Comparison of ENCODE assay signal across 8 mouse cellular contexts in the genomic region with DNA sequence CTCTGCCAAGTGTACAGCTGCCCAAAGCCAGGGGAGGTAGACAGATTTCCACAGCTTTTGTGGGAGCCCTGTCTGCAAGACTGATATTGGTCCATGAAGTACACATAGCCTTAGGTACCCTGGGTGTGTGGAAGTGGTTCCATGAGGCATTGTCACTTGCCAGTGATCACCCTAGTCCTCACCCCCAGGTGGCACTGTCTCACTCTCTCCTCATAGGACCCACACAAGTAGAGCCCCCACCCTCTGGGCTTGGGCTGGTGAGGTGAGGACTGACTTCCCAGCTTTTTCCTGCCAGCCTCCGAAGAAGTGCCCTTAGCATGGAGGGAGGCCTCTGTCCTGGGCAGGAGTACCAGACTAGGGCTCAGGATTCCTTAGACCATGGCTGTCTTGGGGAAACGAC. TPM values are rescaled to one million over a fixed set of nuclear protein-coding genes. Genes with fewer than 3 reads are reported as not detected.
A peak's percentile ranks its signal among the peaks of the same experiment; 100 is the strongest.
DNase-seq lines count a peak whose midpoint lies in the region; ATAC-seq and TF ChIP-seq lines count a peak whose summit lies in the region.

No protein-coding gene starts in this region.

- no peaks in the 10 kb centered on the region for H3K9me3 ChIP-seq in intestine, postnatal 0 days (ENCODE audit: control insufficient read depth)
- H3K9me3 ChIP-seq in intestine, embryonic 16.5 days (ENCODE audit: control insufficient read depth, low read length) = no peaks in the 10 kb centered on the region
- no peaks in the 10 kb centered on the region for H3K9me3 ChIP-seq in MEL (replicated peaks; ENCODE audit: insufficient read depth, low read length)
- H3K9me3 ChIP-seq in hindbrain, embryonic 15.5 days = no peaks in the 10 kb centered on the region
- no peaks in the 10 kb centered on the region for H3K9me3 ChIP-seq in lung, embryonic 14.5 days (ENCODE audit: low read depth, low read length)
- H3K9me3 ChIP-seq in stomach, embryonic 16.5 days (replicated peaks; ENCODE audit: control insufficient read depth, low read length) = no peaks in the 10 kb centered on the region

- no peaks in the 10 kb centered on the region for H3K79me2 ChIP-seq in MEL (ENCODE audit: control insufficient read depth, insufficient read depth, low read length, poor library complexity)

- no peak; the same call in 1 of the 2 replicates for TF ChIP-seq RAD21 in MEL (IDR thresholded peaks at IDR 0.05; ENCODE audit: low read depth, low read length)

- no peak overlapping the region for H3K4me2 ChIP-seq in intestine, postnatal 0 days (replicated peaks; ENCODE audit: low read depth)
- no peak overlapping the region for H3K4me2 ChIP-seq in intestine, embryonic 16.5 days (ENCODE audit: low read depth, low read length)
- no peak overlapping the region for H3K4me2 ChIP-seq in hindbrain, embryonic 15.5 days
- no peak overlapping the region for H3K4me2 ChIP-seq in lung, embryonic 14.5 days
- no peak overlapping the region for H3K4me2 ChIP-seq in stomach, embryonic 16.5 days (ENCODE audit: low read depth, low read length)

- no peak overlapping the region for H3K27ac ChIP-seq in intestine, postnatal 0 days (ENCODE audit: low read depth, low read length)
- no peak overlapping the region; the same call in 1 of the 2 replicates for H3K27ac ChIP-seq in intestine, embryonic 16.5 days (ENCODE audit: low read length)
- H3K27ac ChIP-seq in MEL (ENCODE audit: control insufficient read depth, low read depth, low read length) = no peak overlapping the region
- no peak overlapping the region for H3K27ac ChIP-seq in cortical plate, adult 2 months (ENCODE audit: insufficient read depth, low read length)
- no peak overlapping the region for H3K27ac ChIP-seq in hindbrain, embryonic 15.5 days (replicated peaks)
- no peak overlapping the region for H3K27ac ChIP-seq in lung, embryonic 14.5 days (ENCODE audit: low read depth)
- H3K27ac ChIP-seq in stomach, embryonic 16.5 days (ENCODE audit: low read length) = peak overlapping the region; percentile 9; the same call in 1 of the 2 replicates

- no peak overlapping the region for H3K4me3 ChIP-seq in intestine, postnatal 0 days (ENCODE audit: low read depth, low read length)
- H3K4me3 ChIP-seq in intestine, embryonic 16.5 days (ENCODE audit: low read length) = no peak overlapping the region
- no peak overlapping the region for H3K4me3 ChIP-seq in MEL (ENCODE audit: control insufficient read depth in 1 of 2, insufficient read depth in 1 of 2, low read depth in 2 of 2, low read length in 2 of 2)
- no peak overlapping the region for H3K4me3 ChIP-seq in cortical plate, adult 2 months (ENCODE audit: insufficient read depth, low read length)
- H3K4me3 ChIP-seq in hindbrain, embryonic 15.5 days = no peak overlapping the region
- H3K4me3 ChIP-seq in lung, embryonic 14.5 days (ENCODE audit: low read depth, low read length) = no peak overlapping the region
- no peak overlapping the region for H3K4me3 ChIP-seq in stomach, embryonic 16.5 days (replicated peaks; ENCODE audit: low read length)

- 67% methylated on average over 2 of the region's 2 CpGs for WGBS in intestine, postnatal 0 days
- WGBS in intestine, embryonic 16.5 days = 44% methylated on average over 2 of the region's 2 CpGs
- 67% methylated on average over 2 of the region's 2 CpGs for WGBS in hindbrain, embryonic 15.5 days
- WGBS in lung, embryonic 14.5 days = 35% methylated on average over 2 of the region's 2 CpGs
- WGBS in stomach, embryonic 16.5 days = 71% methylated on average over 2 of the region's 2 CpGs

- no peak for TF ChIP-seq EP300 in MEL (IDR thresholded peaks at IDR 0.05; ENCODE audit: low read depth in 1 of 2, low read length in 2 of 2)

- H3K36me3 ChIP-seq in intestine, postnatal 0 days (ENCODE audit: control insufficient read depth, insufficient read depth) = no peaks in the 10 kb centered on the region
- H3K36me3 ChIP-seq in intestine, embryonic 16.5 days (ENCODE audit: control insufficient read depth, insufficient read depth, low read length) = no peaks in the 10 kb centered on the region
- H3K36me3 ChIP-seq in MEL (ENCODE audit: control insufficient read depth in 1 of 2, insufficient read depth in 2 of 2, low read length in 2 of 2) = no peaks in the 10 kb centered on the region
- H3K36me3 ChIP-seq in hindbrain, embryonic 15.5 days = no peaks in the 10 kb centered on the region
- H3K36me3 ChIP-seq in lung, embryonic 14.5 days (ENCODE audit: insufficient read depth) = no peaks in the 10 kb centered on the region
- no peaks in the 10 kb centered on the region for H3K36me3 ChIP-seq in stomach, embryonic 16.5 days (ENCODE audit: control insufficient read depth, insufficient read depth, low read length)

- peak; percentile 71 for TF ChIP-seq CTCF in intestine, postnatal 0 days (IDR thresholded peaks at IDR 0.05; ENCODE audit: low read depth)
- TF ChIP-seq CTCF in MEL (IDR thresholded peaks at IDR 0.05 in 2 of 3, conservative IDR thresholded peaks at IDR 0.05 in 1 of 3; ENCODE audit: control insufficient read depth in 1 of 3, insufficient read depth in 1 of 3, low read depth in 2 of 3, low read length in 3 of 3, poor library complexity in 1 of 3, severe bottlenecking in 1 of 3) = peak; percentile 13 to 44 (median 33); a peak in 4 of 6 replicates
- TF ChIP-seq CTCF in cortical plate, adult 2 months (IDR thresholded peaks at IDR 0.05; ENCODE audit: extremely low read depth, insufficient read depth, low read length) = peak; percentile 71
- peak; percentile 68 for TF ChIP-seq CTCF in lung, embryonic 14.5 days (IDR thresholded peaks at IDR 0.05; ENCODE audit: low read depth)

- no peaks in the 10 kb centered on the region for H3K4me1 ChIP-seq in intestine, postnatal 0 days (replicated peaks; ENCODE audit: control insufficient read depth, insufficient read depth, low read length)
- peaks cover 11% of the 10 kb centered on the region; the same call in 1 of the 2 replicates for H3K4me1 ChIP-seq in intestine, embryonic 16.5 days (ENCODE audit: control insufficient read depth, insufficient read depth, low read length)
- H3K4me1 ChIP-seq in MEL (ENCODE audit: control insufficient read depth in 1 of 2, insufficient read depth in 2 of 2, low read length in 2 of 2) = no peaks in the 10 kb centered on the region
- H3K4me1 ChIP-seq in cortical plate, adult 2 months (ENCODE audit: control insufficient read depth, insufficient read depth, low read length) = peaks cover 11% of the 10 kb centered on the region
- H3K4me1 ChIP-seq in hindbrain, embryonic 15.5 days (replicated peaks) = no peaks in the 10 kb centered on the region; the same call in 1 of the 2 replicates
- peaks cover 16% of the 10 kb centered on the region for H3K4me1 ChIP-seq in lung, embryonic 14.5 days (ENCODE audit: insufficient read depth)
- H3K4me1 ChIP-seq in stomach, embryonic 16.5 days (ENCODE audit: control insufficient read depth, insufficient read depth, low read length) = peaks cover 23% of the 10 kb centered on the region

- H3K27me3 ChIP-seq in intestine, postnatal 0 days (replicated peaks; ENCODE audit: control insufficient read depth, insufficient read depth, low read length) = no peaks in the 10 kb centered on the region
- no peaks in the 10 kb centered on the region for H3K27me3 ChIP-seq in intestine, embryonic 16.5 days (replicated peaks; ENCODE audit: control insufficient read depth, insufficient read depth, low read length)
- H3K27me3 ChIP-seq in MEL (ENCODE audit: control insufficient read depth in 1 of 2, insufficient read depth in 2 of 2, low read length in 2 of 2) = no peaks in the 10 kb centered on the region
- H3K27me3 ChIP-seq in hindbrain, embryonic 15.5 days = no peaks in the 10 kb centered on the region
- H3K27me3 ChIP-seq in lung, embryonic 14.5 days (ENCODE audit: insufficient read depth, low read length) = no peaks in the 10 kb centered on the region
- H3K27me3 ChIP-seq in stomach, embryonic 16.5 days (ENCODE audit: control insufficient read depth, insufficient read depth, low read length) = no peaks in the 10 kb centered on the region

- ATAC-seq in intestine, postnatal 0 days = no peak
- no peak for ATAC-seq in intestine, embryonic 16.5 days
- ATAC-seq in hindbrain, embryonic 15.5 days (ENCODE audit: low FRiP score, low read depth) = 0 out of 2 replicates have a peak, but pooled peaks have one; percentile 56
- peak; percentile 58; the same call in 1 of the 2 replicates for ATAC-seq in lung, embryonic 14.5 days (ENCODE audit: insufficient read depth)
- ATAC-seq in stomach, embryonic 16.5 days (ENCODE audit: insufficient read depth, low FRiP score) = peak; percentile 39; the same call in 1 of the 2 replicates

- peak; percentile 28 for DNase-seq in MEL (ENCODE audit: low read depth, low spot score)
- DNase-seq in lung, embryonic 14.5 days = peak; percentile 65
- DNase-seq in right cerebral cortex, postnatal 25 days = no peak

- no peak for TF ChIP-seq POLR2A in MEL (IDR thresholded peaks at IDR 0.05; ENCODE audit: control insufficient read depth in 1 of 2, insufficient read depth in 1 of 2, low read depth in 1 of 2, low read length in 2 of 2, poor library complexity in 1 of 2)
- TF ChIP-seq POLR2A in cortical plate, adult 2 months (IDR thresholded peaks at IDR 0.05; ENCODE audit: extremely low read depth, insufficient read depth, low read length) = no peak

- H3K9ac ChIP-seq in intestine, postnatal 0 days (ENCODE audit: low read depth, low read length) = no peak overlapping the region
- H3K9ac ChIP-seq in intestine, embryonic 16.5 days (ENCODE audit: low read depth, low read length) = no peak overlapping the region
- H3K9ac ChIP-seq in MEL (ENCODE audit: control insufficient read depth, low read depth, low read length, poor library complexity, severe bottlenecking) = no peak overlapping the region
- no peak overlapping the region for H3K9ac ChIP-seq in hindbrain, embryonic 15.5 days
- no peak overlapping the region for H3K9ac ChIP-seq in lung, embryonic 14.5 days
- H3K9ac ChIP-seq in stomach, embryonic 16.5 days (ENCODE audit: low read length) = peak overlapping the region; percentile 20; the same call in 1 of the 2 replicates

TF ChIP-seq in MEL, 35 proteins besides CTCF, POLR2A, EP300 and RAD21 (continues in another document):
- TF ChIP-seq GABPA (IDR thresholded peaks at IDR 0.05; ENCODE audit: low read depth, low read length) (no peak), SMC3 (IDR thresholded peaks at IDR 0.05; ENCODE audit: low read depth, low read length) (peak; percentile 55), USF1 (IDR thresholded peaks at IDR 0.05; ENCODE audit: low read depth, low read length) (no peak), MXI1 (IDR thresholded peaks at IDR 0.05; ENCODE audit: low read depth, low read length) (no peak)

RNA-seq across cellular contexts. Expression of a gene that starts 19.4 kb away (rescaled TPM):
- polyA plus RNA-seq in intestine, postnatal 0 days (2015; fragmentation: Nextera tagmentation; extraction: Ambion mirVana) = 4.6 TPM in 2 replicates
- polyA plus RNA-seq in intestine, embryonic 16.5 days (2015; fragmentation: Nextera tagmentation; extraction: Ambion mirVana) = 4.8 and 6.3 TPM in 2 replicates
- total RNA-seq in MEL (2012; rRNA removed) = 5.4 and 5.5 TPM in 2 replicates
- polyA plus RNA-seq in MEL (2012; ENCODE audit: insufficient read depth in 1 of 2, insufficient read length in 2 of 2, low read depth in 1 of 2, low replicate concordance in 2 of 2, missing spikeins in 1 of 2) = 10 to 100 TPM in 1 of 2 experiments, not detected in 1; 12.2 TPM
- polyA plus RNA-seq in cortical plate, adult 2 months (2012; rRNA removed) = 128 and 130 TPM in 2 replicates
- polyA plus RNA-seq in hindbrain, embryonic 15.5 days (2015; fragmentation: Nextera tagmentation; extraction: Ambion mirVana) = 13.3 and 15.0 TPM in 2 replicates
- 23.9 and 27.3 TPM in 2 replicates for polyA plus RNA-seq in lung, embryonic 14.5 days (2014; fragmentation: Nextera tagmentation; extraction: Ambion mirVana)
- 14.2 and 14.5 TPM in 2 replicates for polyA plus RNA-seq in stomach, embryonic 16.5 days (2015; fragmentation: Nextera tagmentation; extraction: Ambion mirVana)

Comparison
In these comparisons a context has a peak if more than half of its experiments do, and no peak if none do; other contexts are left out.
1. ATAC-seq: peak in hindbrain, embryonic 15.5 days (single experiment), lung, embryonic 14.5 days (single experiment) and stomach, embryonic 16.5 days (single experiment); none in intestine, postnatal 0 days (single experiment) and intestine, embryonic 16.5 days (single experiment).
2. Peak in every context shown above with its lines, with median percentiles within 50 percentile points of each other: CTCF ChIP-seq.